Mouse (Mus musculus): Measurements from ENCODE around the gene Nmral1. TPM values are rescaled to one million over a fixed set of nuclear protein-coding genes. Genes with fewer than 3 reads are reported as not detected.

Gene Nmral1
- polyA plus RNA-seq, 1 experiment from 2014 or later = 102 TPM

DNA sequence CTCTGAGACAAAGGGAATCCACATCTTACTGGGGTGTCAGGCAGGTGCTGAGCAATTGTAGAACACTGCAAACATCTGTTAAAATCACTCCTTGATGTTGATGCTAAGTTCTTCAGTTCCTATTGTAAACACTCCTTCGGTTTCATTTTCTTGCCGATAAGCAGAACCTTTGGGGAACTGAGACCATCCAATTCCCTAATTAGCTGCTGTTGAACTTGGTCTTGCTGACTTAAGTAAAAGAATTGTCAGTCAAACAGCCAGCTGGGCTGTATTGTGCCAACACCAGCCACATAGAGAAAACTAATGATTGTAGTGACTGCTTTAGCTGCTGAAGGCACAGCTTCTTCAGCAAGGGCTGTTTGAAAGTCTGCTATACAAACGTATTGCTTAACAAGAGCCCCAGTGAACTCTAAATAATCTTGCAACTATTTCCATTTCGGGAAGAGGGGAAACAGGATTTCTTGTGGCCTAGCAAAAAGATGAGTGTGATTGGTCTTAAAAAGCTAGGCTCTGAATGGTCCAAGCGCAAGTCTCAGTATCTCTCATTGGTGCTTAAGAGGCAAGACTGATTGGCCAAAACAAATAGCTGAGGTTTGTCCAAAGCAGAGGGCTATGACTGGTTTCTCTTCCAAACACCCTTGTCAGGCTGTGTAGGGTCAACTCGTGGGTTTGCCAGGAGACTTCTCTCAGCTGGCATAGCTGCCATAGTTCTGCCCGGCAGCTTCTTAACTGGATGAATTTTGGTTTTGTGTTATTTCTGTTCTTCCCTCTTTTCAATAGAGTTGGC is 3.2 kb upstream of the Nmral1 start:
- DNase-seq (peak; percentile 24), ATAC-seq (ENCODE audit: insufficient read depth) (no peak)
- Histone ChIP-seq H3K4me2 (no peak overlapping the region), H3K27me3 (ENCODE audit: insufficient read depth, low read length) (no peaks in the 10 kb centered on the region), H3K27ac (ENCODE audit: low read depth) (no peak overlapping the region), H3K36me3 (ENCODE audit: insufficient read depth) (no peaks in the 10 kb centered on the region), H3K4me1 (ENCODE audit: insufficient read depth) (no peaks in the 10 kb centered on the region), H3K9me3 (ENCODE audit: low read depth, low read length) (no peaks in the 10 kb centered on the region), H3K9ac (no peak overlapping the region), H3K4me3 (ENCODE audit: low read depth, low read length) (no peak overlapping the region)
- 42% methylated on average over 7 of the region's 7 CpGs for WGBS
- TF ChIP-seq CTCF (IDR thresholded peaks at IDR 0.05; ENCODE audit: low read depth) = no peak

DNA sequence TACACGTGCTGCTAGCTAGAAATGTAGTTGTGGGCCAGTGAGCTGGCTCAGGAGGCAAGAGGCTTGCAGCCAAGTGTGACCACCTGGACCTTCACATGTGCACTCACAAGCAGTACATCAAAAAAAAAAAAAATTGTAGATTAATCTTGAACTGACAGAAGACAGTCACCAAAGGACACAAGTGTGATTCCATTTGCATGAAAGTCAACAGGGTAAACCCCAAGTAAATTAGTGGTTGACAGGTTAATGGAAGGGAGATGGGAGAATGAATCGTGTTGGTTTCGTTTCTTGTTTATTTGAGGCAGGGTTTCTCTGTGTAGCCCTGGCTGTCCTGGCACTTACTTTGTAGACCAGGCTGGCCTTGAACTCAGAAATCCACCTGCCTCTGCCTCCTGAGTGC is 1.3 kb downstream of the Nmral1 start:
- H3K27ac ChIP-seq (ENCODE audit: low read depth) = no peak overlapping the region
- no peaks in the 10 kb centered on the region for H3K4me1 ChIP-seq (ENCODE audit: insufficient read depth)
- peak overlapping the region; percentile 66 for H3K4me2 ChIP-seq
- H3K9me3 ChIP-seq (ENCODE audit: low read depth, low read length) = no peaks in the 10 kb centered on the region
- ATAC-seq (ENCODE audit: insufficient read depth) = no peak
- no peak for DNase-seq
- no peak for TF ChIP-seq CTCF (IDR thresholded peaks at IDR 0.05; ENCODE audit: low read depth)
- no peaks in the 10 kb centered on the region for H3K27me3 ChIP-seq (ENCODE audit: insufficient read depth, low read length)
- H3K4me3 ChIP-seq (ENCODE audit: low read depth, low read length) = peak overlapping the region; percentile 62
- peak overlapping the region; percentile 75; the same call in 1 of the 2 replicates for H3K9ac ChIP-seq
- 50% methylated on average over 3 of the region's 3 CpGs for WGBS
- peaks cover 37% of the 10 kb centered on the region for H3K36me3 ChIP-seq (ENCODE audit: insufficient read depth)

DNA sequence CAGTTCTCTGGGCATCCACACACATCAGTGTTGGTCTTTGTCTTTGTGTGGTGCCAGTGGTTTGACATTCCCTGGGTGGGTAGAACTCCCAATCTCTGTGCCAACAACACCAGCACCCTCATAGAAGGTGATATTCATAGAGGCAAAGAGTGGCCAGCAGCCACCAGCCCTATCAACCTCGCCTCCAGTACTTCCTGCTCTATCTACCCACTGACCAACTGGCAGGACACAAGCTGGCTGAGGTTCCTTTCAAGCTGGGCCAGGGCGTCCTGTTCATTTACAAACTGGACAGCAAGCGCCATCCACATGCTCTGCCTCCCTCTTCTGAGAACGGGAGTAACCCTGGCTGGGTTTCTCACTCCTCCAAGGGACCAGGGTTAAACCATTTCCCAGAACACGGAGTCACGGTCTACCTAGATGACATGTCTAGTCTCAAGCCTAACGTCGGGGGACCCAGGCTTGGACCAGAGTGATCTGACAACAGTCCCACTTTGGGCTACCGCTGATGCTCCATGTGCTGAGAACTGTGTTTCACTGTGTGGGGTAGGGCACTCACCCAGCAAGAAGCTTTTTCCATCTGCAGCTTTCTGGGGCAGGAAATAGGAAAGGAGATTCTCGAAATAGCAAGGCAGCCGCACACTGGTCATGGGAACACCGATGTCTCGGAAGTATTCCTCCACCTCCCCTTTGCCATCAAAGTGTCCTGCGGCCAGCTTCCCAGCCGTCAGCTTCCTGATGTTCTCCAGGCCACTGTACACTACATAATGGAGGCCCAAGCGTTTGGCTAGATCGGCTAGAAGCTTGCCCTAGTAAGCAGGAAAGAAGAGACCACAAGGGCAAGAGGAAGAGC is 5.1 kb downstream of the Nmral1 start:
- Histone ChIP-seq H3K9me3 (ENCODE audit: low read depth, low read length) (no peaks in the 10 kb centered on the region), H3K4me1 (ENCODE audit: insufficient read depth) (no peaks in the 10 kb centered on the region), H3K4me3 (ENCODE audit: low read depth, low read length) (no peak overlapping the region), H3K9ac (no peak overlapping the region), H3K36me3 (ENCODE audit: insufficient read depth) (peaks cover 59% of the 10 kb centered on the region), H3K27me3 (ENCODE audit: insufficient read depth, low read length) (no peaks in the 10 kb centered on the region), H3K27ac (ENCODE audit: low read depth) (no peak overlapping the region), H3K4me2 (no peak overlapping the region)
- DNase-seq (no peak), ATAC-seq (ENCODE audit: insufficient read depth) (no peak)
- 86% methylated on average over 17 of the region's 17 CpGs for WGBS
- TF ChIP-seq CTCF (IDR thresholded peaks at IDR 0.05; ENCODE audit: low read depth) = no peak

DNA sequence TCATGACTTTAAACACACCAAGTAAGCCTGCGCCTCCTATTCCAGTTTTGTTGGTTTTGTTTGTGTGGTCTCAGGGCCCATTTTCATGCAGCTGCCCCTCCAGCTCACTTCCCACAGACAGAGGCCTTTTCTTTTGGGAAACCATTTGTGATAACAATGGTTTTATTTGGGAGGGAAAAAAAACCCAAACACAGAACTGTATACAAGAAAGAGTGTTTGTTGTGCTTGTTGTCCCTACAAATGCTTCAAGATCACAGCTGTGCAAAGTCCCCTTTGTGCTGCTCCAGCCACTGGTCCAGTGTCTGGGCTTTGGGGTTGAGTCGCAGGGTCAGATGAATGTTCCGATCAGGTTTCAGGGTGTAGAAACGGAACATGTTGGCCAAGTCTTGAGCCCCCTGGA is 8.0 kb downstream of the Nmral1 start:
- peaks cover 79% of the 10 kb centered on the region for H3K36me3 ChIP-seq (ENCODE audit: insufficient read depth)
- no peak overlapping the region for H3K27ac ChIP-seq (ENCODE audit: low read depth)
- no peak overlapping the region for H3K4me2 ChIP-seq
- H3K9me3 ChIP-seq (ENCODE audit: low read depth, low read length) = no peaks in the 10 kb centered on the region
- ATAC-seq (ENCODE audit: insufficient read depth) = no peak
- no peaks in the 10 kb centered on the region for H3K4me1 ChIP-seq (ENCODE audit: insufficient read depth)
- no peaks in the 10 kb centered on the region for H3K27me3 ChIP-seq (ENCODE audit: insufficient read depth, low read length)
- H3K4me3 ChIP-seq (ENCODE audit: low read depth, low read length) = no peak overlapping the region
- no peak for TF ChIP-seq CTCF (IDR thresholded peaks at IDR 0.05; ENCODE audit: low read depth)
- H3K9ac ChIP-seq = no peak overlapping the region
- DNase-seq = no peak
- WGBS = 90% methylated on average over 4 of the region's 4 CpGs

DNA sequence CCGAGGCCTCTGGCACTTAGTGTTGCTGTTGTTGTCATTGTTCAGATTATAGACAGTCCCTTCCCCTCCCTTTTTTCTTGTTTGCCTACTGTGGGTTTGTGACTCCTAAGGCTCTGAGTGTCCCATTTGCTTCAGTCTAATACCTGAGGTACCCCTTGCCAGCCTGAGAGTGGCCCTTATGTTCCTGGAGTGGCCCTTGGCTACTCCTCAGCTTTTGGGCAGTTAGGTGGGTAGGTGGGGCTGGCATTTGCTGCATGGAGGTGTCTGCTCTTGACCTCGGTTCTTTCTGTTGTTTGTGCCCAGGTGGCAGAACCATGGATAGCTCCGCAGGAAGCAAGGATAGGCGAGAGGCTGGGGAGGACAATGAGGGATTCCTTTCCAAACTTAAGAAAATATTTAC is 13.6 kb downstream of the Nmral1 start:
- no peak overlapping the region for H3K27ac ChIP-seq (ENCODE audit: low read depth)
- H3K4me1 ChIP-seq (ENCODE audit: insufficient read depth) = no peaks in the 10 kb centered on the region
- H3K4me3 ChIP-seq (ENCODE audit: low read depth, low read length) = no peak overlapping the region
- H3K27me3 ChIP-seq (ENCODE audit: insufficient read depth, low read length) = no peaks in the 10 kb centered on the region
- ATAC-seq (ENCODE audit: insufficient read depth) (no peak), DNase-seq (no peak)
- no peak overlapping the region for H3K4me2 ChIP-seq
- H3K9me3 ChIP-seq (ENCODE audit: low read depth, low read length) = no peaks in the 10 kb centered on the region
- peaks cover 78% of the 10 kb centered on the region for H3K36me3 ChIP-seq (ENCODE audit: insufficient read depth)
- 51% methylated on average over 4 of the region's 4 CpGs for WGBS
- no peak for TF ChIP-seq CTCF (IDR thresholded peaks at IDR 0.05; ENCODE audit: low read depth)
- no peak overlapping the region for H3K9ac ChIP-seq

DNA sequence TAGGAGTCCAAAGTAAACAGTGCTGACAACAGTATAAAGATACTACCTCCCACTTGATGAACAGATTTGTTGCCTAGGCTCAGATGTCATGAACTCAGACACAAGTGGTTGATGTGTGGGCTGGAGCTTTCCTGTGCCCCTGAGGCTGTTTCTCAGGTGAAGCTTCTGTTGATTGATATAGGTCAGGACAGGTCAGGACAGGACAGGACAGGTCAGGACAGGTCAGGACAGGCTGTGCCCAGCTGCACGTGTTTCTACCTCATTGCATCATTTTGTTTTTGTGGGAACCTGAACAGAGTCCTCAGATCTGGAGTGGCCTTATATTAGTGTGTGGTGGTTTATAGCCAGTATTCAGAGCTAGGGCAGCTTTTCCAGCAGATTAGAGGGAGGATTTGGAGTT is 16.5 kb downstream of the Nmral1 start:
- H3K9ac ChIP-seq = no peak overlapping the region
- ATAC-seq (ENCODE audit: insufficient read depth) (no peak), DNase-seq (no peak)
- WGBS = 38% methylated on average over 1 of the region's 1 CpGs
- no peaks in the 10 kb centered on the region for H3K27me3 ChIP-seq (ENCODE audit: insufficient read depth, low read length)
- peaks cover 92% of the 10 kb centered on the region for H3K36me3 ChIP-seq (ENCODE audit: insufficient read depth)
- H3K4me2 ChIP-seq = no peak overlapping the region
- no peaks in the 10 kb centered on the region for H3K4me1 ChIP-seq (ENCODE audit: insufficient read depth)
- H3K4me3 ChIP-seq (ENCODE audit: low read depth, low read length) = no peak overlapping the region
- no peak overlapping the region for H3K27ac ChIP-seq (ENCODE audit: low read depth)
- no peaks in the 10 kb centered on the region for H3K9me3 ChIP-seq (ENCODE audit: low read depth, low read length)
- TF ChIP-seq CTCF (IDR thresholded peaks at IDR 0.05; ENCODE audit: low read depth) = no peak

DNA sequence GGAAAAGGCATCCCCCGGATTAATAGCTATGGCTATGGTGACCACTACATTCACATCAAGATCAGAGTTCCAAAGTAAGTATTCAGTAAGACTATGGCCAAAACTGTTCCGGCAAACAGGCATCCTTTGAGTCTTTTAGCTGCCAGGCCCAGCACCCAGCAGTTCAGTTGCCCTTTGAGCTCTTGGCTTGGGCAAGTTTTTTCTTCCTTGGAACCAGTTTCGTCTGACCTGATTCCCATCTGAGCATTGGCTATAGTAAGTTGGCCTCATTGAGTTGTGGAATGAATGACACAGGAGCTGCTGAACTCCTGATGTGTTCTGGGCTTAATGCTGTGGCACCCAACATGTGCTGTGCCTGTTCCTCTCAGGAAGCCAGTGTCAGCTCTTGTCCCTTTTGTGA is 17.9 kb downstream of the Nmral1 start:
- Histone ChIP-seq H3K9me3 (ENCODE audit: low read depth, low read length) (no peaks in the 10 kb centered on the region), H3K27ac (ENCODE audit: low read depth) (no peak overlapping the region), H3K9ac (no peak overlapping the region), H3K4me3 (ENCODE audit: low read depth, low read length) (no peak overlapping the region), H3K4me2 (no peak overlapping the region), H3K36me3 (ENCODE audit: insufficient read depth) (peaks cover 92% of the 10 kb centered on the region), H3K27me3 (ENCODE audit: insufficient read depth, low read length) (no peaks in the 10 kb centered on the region), H3K4me1 (ENCODE audit: insufficient read depth) (no peaks in the 10 kb centered on the region)
- DNase-seq = no peak
- ATAC-seq (ENCODE audit: insufficient read depth) = no peak
- WGBS = 94% methylated on average over 3 of the region's 3 CpGs
- TF ChIP-seq CTCF (IDR thresholded peaks at IDR 0.05; ENCODE audit: low read depth) = no peak
